Mouse (Mus musculus) stomach, embryonic 14.5 days (tissue): Measurements from ENCODE around the gene Rbfox2. TPM values are rescaled to one million over a fixed set of nuclear protein-coding genes. Genes with fewer than 3 reads are reported as not detected.
"Not testable (repeated sequence)": the region's sequence is repeated elsewhere in the genome, so short reads cannot be mapped to it uniquely, and the experiment has no call there.

Source experiments
- ATAC-seq: fragments of 200-750 bp; cut with Nextera tagmentation; 2 replicates; pipeline ENCODE4 v1.8.0; 2017; ENCODE audit warnings: low read depth, moderate TSS enrichment; ENCODE audit not compliant: insufficient number of reproducible peaks, insufficient read depth, low FRiP score
- H3K27ac ChIP-seq: fragments of 300-500 bp; sonication (generic); 2 replicates; pipeline ENCODE4 v1.5.1; 2014; ENCODE audit warnings: mild to moderate bottlenecking, low read length, moderate library complexity, mixed read lengths
- H3K27me3 ChIP-seq: fragments of 300-500 bp; sonication (generic); 2 replicates; pipeline ENCODE4 v1.6.1; 2014; ENCODE audit warnings: low read length, control low read depth, mixed read lengths; ENCODE audit not compliant: control insufficient read depth, insufficient read depth
- H3K36me3 ChIP-seq: fragments of 300-500 bp; sonication (generic); 2 replicates; pipeline ENCODE4 v1.6.1; 2014; ENCODE audit warnings: mild to moderate bottlenecking, control low read depth, low read length, moderate library complexity, mixed read lengths; ENCODE audit not compliant: control insufficient read depth, insufficient read depth
- H3K4me1 ChIP-seq: fragments of 300-500 bp; sonication (generic); 2 replicates; pipeline ENCODE4 v1.6.1; 2014; ENCODE audit warnings: low read length, control low read depth, mixed read lengths; ENCODE audit not compliant: control insufficient read depth, insufficient read depth
- H3K4me2 ChIP-seq: fragments of 300-500 bp; sonication (generic); replicated peaks from 2 replicates; pipeline ENCODE4 v1.6.1; 2014; ENCODE audit warnings: low read depth, low read length, control low read depth
- H3K4me3 ChIP-seq: fragments of 300-500 bp; sonication (generic); 2 replicates; pipeline ENCODE4 v1.5.1; 2014; ENCODE audit warnings: low read depth, low read length, control low read depth
- H3K9ac ChIP-seq: fragments of 300-500 bp; sonication (generic); replicated peaks from 2 replicates; pipeline ENCODE4 v1.6.1; 2014; ENCODE audit warnings: low read depth, mild to moderate bottlenecking, control low read depth, low read length, moderate library complexity, mixed read lengths
- H3K9me3 ChIP-seq: fragments of 300-500 bp; sonication (generic); 2 replicates; pipeline ENCODE4 v1.6.1; 2016; ENCODE audit warnings: low read depth, low read length, control low read depth; ENCODE audit not compliant: control insufficient read depth
- WGBS: fragments of 180-500 bp; shearing (Covaris S2); extraction: QIAGEN DNeasy Blood & Tissue Kit; methylation state at CpG from one replicate; pipeline ENCODE4 v1.1.7; 2014; 5-methylcytosine and 5-hydroxymethylcytosine counted together
- polyA plus RNA-seq: library from polyadenylated mRNA; unstranded; fragments of >200 nt; fragmentation: Nextera tagmentation; extraction: Ambion mirVana; gene quantifications from 2 replicates; pipeline ENCODE4 v1.2.1, GENCODE M21; 2014

The Rbfox2 gene
- polyA plus RNA-seq, 1 experiment from 2014 or later, result 90.5 TPM

GRCm38 (mm10) chr15:77062746-77063145 is 244.1 kb downstream of the Rbfox2 start:
- no peak overlapping the region for H3K4me2 ChIP-seq
- H3K36me3 ChIP-seq, result no peaks in the 10 kb centered on the region
- no peaks in the 10 kb centered on the region for H3K27me3 ChIP-seq
- H3K4me3 ChIP-seq, result no peak overlapping the region
- H3K9ac ChIP-seq, result no peak overlapping the region
- H3K9me3 ChIP-seq, result peaks cover 4% of the 10 kb centered on the region; the same call in 1 of the 2 replicates
- no peak for ATAC-seq
- H3K27ac ChIP-seq, result no peak overlapping the region
- H3K4me1 ChIP-seq, result no peaks in the 10 kb centered on the region

DNA sequence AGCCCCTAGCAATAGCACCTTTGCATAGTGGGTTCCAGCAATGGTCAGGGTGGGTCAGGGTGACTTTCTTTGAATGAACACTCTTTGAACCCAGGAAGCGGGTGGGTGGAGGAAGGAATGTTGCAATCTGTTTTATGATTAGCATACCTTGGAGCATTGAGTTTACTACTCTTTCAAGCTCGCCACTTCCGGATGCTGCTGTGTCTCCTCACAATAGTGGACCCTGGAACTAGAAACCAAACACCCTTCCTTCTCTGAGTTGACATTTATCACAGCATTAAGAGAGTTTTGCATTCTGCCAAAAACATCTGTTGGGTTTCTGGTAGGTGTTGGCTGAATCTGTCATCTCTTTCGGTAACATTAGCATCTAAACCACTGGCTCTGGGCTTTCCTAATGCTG is 247.4 kb downstream of the Rbfox2 start:
- H3K27ac ChIP-seq, H3K9ac ChIP-seq, H3K9me3 ChIP-seq, H3K4me2 ChIP-seq, H3K4me3 ChIP-seq, H3K36me3 ChIP-seq, ATAC-seq, H3K27me3 ChIP-seq: not testable (repeated sequence)
- 89% methylated on average over 4 of the region's 4 CpGs for WGBS
- peaks cover 12% of the 10 kb centered on the region for H3K4me1 ChIP-seq

DNA sequence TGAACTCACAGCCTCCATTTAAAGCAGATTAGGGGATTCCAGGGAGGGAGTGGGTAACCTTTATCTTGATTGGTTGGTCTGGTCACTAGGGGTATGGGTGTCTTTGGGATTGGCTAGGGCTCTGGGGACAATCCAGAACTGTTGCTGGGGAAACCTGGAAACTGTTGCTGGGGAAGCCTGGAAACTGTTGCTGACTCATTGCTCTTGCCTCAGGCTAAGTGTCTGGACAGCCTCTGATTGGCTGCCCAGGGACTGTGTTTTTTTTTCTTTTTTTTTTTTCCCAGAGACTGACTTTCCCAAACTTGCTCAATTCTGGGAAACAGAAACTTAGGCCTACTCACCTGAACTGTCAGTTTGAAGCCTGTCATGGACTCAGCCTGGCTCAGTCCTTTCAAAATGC is 248.2 kb downstream of the Rbfox2 start:
- H3K9me3 ChIP-seq, result peaks cover 4% of the 10 kb centered on the region; the same call in 1 of the 2 replicates
- no peak overlapping the region for H3K4me3 ChIP-seq
- no peak overlapping the region for H3K27ac ChIP-seq
- H3K4me1 ChIP-seq, result peaks cover 12% of the 10 kb centered on the region
- no peak overlapping the region for H3K9ac ChIP-seq
- no peaks in the 10 kb centered on the region for H3K36me3 ChIP-seq
- ATAC-seq, result no peak
- no peak overlapping the region for H3K4me2 ChIP-seq
- H3K27me3 ChIP-seq, result no peaks in the 10 kb centered on the region

GRCm38 (mm10) chr15:77056791-77057051 is 250.1 kb downstream of the Rbfox2 start:
- Histone ChIP-seq H3K9me3 (peaks cover 4% of the 10 kb centered on the region; the same call in 1 of the 2 replicates), H3K9ac (no peak overlapping the region), H3K27me3 (no peaks in the 10 kb centered on the region), H3K4me2 (no peak overlapping the region), H3K36me3 (no peaks in the 10 kb centered on the region), H3K4me1 (peaks cover 12% of the 10 kb centered on the region), H3K4me3 (no peak overlapping the region), H3K27ac (peak overlapping the region; percentile 71)
- no peak for ATAC-seq
- 33% methylated on average over 3 of the region's 3 CpGs for WGBS

- peak overlapping the region; percentile 71 for H3K27ac ChIP-seq
- no peak overlapping the region for H3K4me2 ChIP-seq
- peaks cover 12% of the 10 kb centered on the region for H3K4me1 ChIP-seq
- H3K27me3 ChIP-seq, result no peaks in the 10 kb centered on the region
- H3K9me3 ChIP-seq, result peaks cover 4% of the 10 kb centered on the region; the same call in 1 of the 2 replicates
- no peak for ATAC-seq
- no peak overlapping the region for H3K4me3 ChIP-seq
- no peak overlapping the region for H3K9ac ChIP-seq
- H3K36me3 ChIP-seq, result no peaks in the 10 kb centered on the region
- 23% methylated on average over 6 of the region's 6 CpGs for WGBS
These were observed 250.6 kb downstream of the Rbfox2 start for GRCm38 (mm10) chr15:77056001-77056790.

DNA sequence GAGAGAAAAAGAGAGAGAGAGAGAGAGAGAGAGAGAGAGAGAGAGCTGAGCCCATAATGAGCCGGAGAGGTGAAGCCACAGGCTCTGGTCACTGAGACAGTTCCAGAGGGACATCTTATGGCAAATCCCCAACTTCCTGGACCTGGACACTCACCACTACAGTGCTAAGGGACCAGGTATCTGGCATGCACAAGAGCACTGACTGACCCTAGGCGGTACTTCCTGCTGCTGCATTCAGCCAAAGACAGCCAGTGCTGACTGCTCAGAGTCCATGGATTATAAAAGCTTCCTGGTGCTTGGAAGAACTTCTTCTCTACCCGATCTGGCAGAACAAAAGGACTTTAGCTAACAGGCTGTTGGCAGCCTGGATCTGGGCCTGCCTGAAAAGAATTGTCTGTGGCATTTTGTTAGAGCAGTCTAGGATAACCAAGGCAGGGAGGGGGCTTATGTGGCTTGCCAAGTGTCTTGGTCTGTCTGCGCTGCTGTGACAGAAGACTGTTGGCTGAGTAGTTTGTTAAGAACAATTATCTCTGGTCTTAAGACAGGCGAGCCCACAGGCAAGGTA is 252.1 kb downstream of the Rbfox2 start:
- WGBS, result 70% methylated on average over 5 of the region's 5 CpGs
- H3K4me2 ChIP-seq, result no peak overlapping the region
- H3K27me3 ChIP-seq, result no peaks in the 10 kb centered on the region
- no peak for ATAC-seq
- no peak overlapping the region for H3K9ac ChIP-seq
- H3K9me3 ChIP-seq, result peaks cover 4% of the 10 kb centered on the region; the same call in 1 of the 2 replicates
- H3K4me3 ChIP-seq, result no peak overlapping the region
- no peaks in the 10 kb centered on the region for H3K36me3 ChIP-seq
- H3K4me1 ChIP-seq, result peaks cover 12% of the 10 kb centered on the region
- H3K27ac ChIP-seq, result no peak overlapping the region

DNA sequence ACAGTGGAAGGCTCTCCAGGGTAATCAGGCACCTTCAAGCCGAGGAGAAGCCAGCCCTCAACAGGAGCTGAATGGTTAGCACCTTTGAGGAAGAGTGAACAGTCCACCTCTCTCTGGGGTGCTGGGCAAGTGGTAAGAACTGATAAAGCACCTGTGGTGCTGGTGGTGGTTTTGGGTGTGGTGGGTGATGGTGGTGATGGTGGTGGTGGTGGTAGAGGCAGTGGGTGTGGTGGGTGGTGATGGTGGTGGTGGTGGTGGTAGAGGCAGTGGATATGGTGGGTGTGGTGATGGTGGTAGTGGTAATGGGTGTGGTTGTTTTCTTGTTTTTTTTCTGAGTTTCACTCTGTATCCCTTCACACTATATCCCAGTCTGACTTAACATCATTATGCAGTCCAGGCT is 253.8 kb downstream of the Rbfox2 start:
- 95% methylated on average over 1 of the region's 1 CpGs for WGBS

GRCm38 (mm10) chr15:77052176-77052575 is 254.6 kb downstream of the Rbfox2 start:
- Histone ChIP-seq H3K27me3 (no peaks in the 10 kb centered on the region), H3K4me1 (peaks cover 12% of the 10 kb centered on the region), H3K4me3 (no peak overlapping the region), H3K9ac (no peak overlapping the region), H3K36me3 (no peaks in the 10 kb centered on the region), H3K4me2 (no peak overlapping the region), H3K9me3 (no peaks in the 10 kb centered on the region), H3K27ac (no peak overlapping the region)
- no peak for ATAC-seq
- whole genome bisulfite sequencing, result 35% methylated on average over 1 of the region's 1 CpGs

More for the DNA sequence above, 253.8 kb downstream of the Rbfox2 start:
- Histone ChIP-seq H3K4me2 (no peak overlapping the region), H3K36me3 (no peaks in the 10 kb centered on the region), H3K4me3 (no peak overlapping the region), H3K9ac (no peak overlapping the region), H3K4me1 (peaks cover 12% of the 10 kb centered on the region), H3K27me3 (no peaks in the 10 kb centered on the region), H3K27ac (no peak overlapping the region), H3K9me3 (no peaks in the 10 kb centered on the region)
- no peak for ATAC-seq

DNA sequence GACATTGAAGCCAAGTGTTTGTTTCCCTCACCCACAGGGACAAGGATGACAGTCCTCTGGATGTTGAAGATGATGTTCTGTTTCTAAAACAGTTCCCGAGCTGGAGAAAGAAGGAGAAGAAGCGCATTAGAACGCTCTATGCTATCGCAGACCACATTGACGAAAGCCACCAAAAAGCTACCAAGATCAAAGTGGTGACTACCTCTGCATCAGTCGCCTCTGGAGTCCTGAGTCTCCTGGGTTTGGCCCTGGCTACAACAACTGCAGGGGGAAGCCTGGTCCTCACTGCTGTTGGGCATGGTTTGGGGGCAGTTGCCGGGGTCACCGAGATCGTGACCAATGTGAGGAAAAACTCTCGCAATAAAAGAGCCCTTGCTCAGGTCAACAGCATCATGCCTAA is 256.2 kb downstream of the Rbfox2 start, which contains the start of gene Mb:
Gene Mb, minus strand, starts transcription at position 101 of the 400 bp plus-strand sequence.
- Histone ChIP-seq H3K4me1 (no peaks in the 10 kb centered on the region), H3K27me3 (no peaks in the 10 kb centered on the region), H3K4me2 (no peak within 1 kb of the TSS), H3K9ac (no peak within 1 kb of the TSS), H3K9me3 (no peaks in the 10 kb centered on the region), H3K36me3 (no peaks in the 10 kb centered on the region), H3K4me3 (no peak within 1 kb of the TSS), H3K27ac (no peak within 1 kb of the TSS)
- ATAC-seq, result no peak
- 89% methylated on average over 10 of the region's 10 CpGs for WGBS
